Comparison of ENCODE assay signal across 9 mouse cellular contexts in the genomic region with DNA sequence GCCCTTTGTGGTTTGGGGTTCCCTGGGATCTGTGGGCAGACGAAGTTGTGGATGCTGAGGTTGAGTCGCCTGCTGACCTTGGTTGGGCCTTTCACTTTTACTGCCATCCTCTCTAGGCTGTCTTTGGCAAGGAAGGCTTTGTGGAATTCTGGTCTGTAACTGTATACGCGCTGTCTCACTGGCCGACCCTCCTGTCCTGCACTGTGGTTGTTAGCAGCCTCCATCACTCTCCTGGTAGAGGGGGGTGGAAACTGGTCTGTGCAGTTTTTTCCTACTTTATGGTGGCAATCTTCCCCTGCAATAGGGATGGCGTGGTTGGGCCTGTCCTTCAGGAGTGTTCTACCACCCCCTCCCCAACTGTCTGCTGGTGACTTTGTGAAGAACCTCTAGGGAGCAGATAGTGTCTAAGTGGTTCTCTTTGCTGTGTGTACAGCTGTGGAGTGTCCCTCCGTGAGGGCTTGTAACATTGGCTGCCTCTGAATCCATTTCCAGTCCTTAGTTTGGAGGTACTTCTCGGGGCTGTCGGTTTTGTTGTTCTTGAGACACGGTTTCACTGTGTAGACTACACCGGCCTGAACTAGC. TPM values are rescaled to one million over a fixed set of nuclear protein-coding genes. Genes with fewer than 3 reads are reported as not detected.
DNase-seq lines count a peak whose midpoint lies in the region; ATAC-seq and TF ChIP-seq lines count a peak whose summit lies in the region.
"Had no signal": no experiment of that assay in that cellular context is flagged by ENCODE, and none has a peak within 500 bp of the region (broad histone marks: within the 10 kb centered on the region; RNA-seq: fewer than 3 reads in every experiment).

No protein-coding gene starts in this region.

- no peaks in the 10 kb centered on the region for H3K27me3 ChIP-seq in kidney, embryonic 15.5 days
- no peaks in the 10 kb centered on the region for H3K27me3 ChIP-seq in ES-Bruce4 (ENCODE audit: control insufficient read depth, insufficient read depth, low read length, poor library complexity, severe bottlenecking)
- H3K27me3 ChIP-seq in intestine, embryonic 15.5 days (replicated peaks) = no peaks in the 10 kb centered on the region
- H3K27me3 ChIP-seq: neural tube, embryonic 12.5 days had no signal

- H3K36me3 ChIP-seq in kidney, embryonic 15.5 days = peaks cover 19% of the 10 kb centered on the region
- no peaks in the 10 kb centered on the region; the same call in 1 of the 2 replicates for H3K36me3 ChIP-seq in ES-Bruce4 (ENCODE audit: control insufficient read depth, insufficient read depth, low read length, poor library complexity, severe bottlenecking)
- peaks cover 6% of the 10 kb centered on the region for H3K36me3 ChIP-seq in intestine, embryonic 15.5 days

- H3K9me3 ChIP-seq in kidney, embryonic 15.5 days (replicated peaks) = no peaks in the 10 kb centered on the region
- no peaks in the 10 kb centered on the region for H3K9me3 ChIP-seq in ES-Bruce4 (replicated peaks; ENCODE audit: control insufficient read depth, insufficient read depth, low read length, poor library complexity, severe bottlenecking)
- no peaks in the 10 kb centered on the region for H3K9me3 ChIP-seq in intestine, embryonic 15.5 days
- H3K9me3 ChIP-seq: neural tube, embryonic 12.5 days had no signal

- H3K4me3 ChIP-seq in kidney, embryonic 15.5 days (replicated peaks) = no peak overlapping the region
- peak overlapping the region; percentile 52 for H3K4me3 ChIP-seq in ES-Bruce4 (ENCODE audit: low read depth, low read length)
- H3K4me3 ChIP-seq in intestine, embryonic 15.5 days (replicated peaks) = no peak overlapping the region
- H3K4me3 ChIP-seq: neural tube, embryonic 12.5 days had no signal

- TF ChIP-seq CTCF in ES-Bruce4 (IDR thresholded peaks at IDR 0.05; ENCODE audit: low read depth, low read length) = no peak

- no peak for TF ChIP-seq POLR2A in ES-Bruce4 (IDR thresholded peaks at IDR 0.05; ENCODE audit: insufficient read depth, low read length)

- no peak overlapping the region for H3K9ac ChIP-seq in kidney, embryonic 15.5 days
- H3K9ac ChIP-seq in ES-Bruce4 (ENCODE audit: low read depth, poor library complexity, severe bottlenecking) = peak overlapping the region; percentile 51
- H3K9ac ChIP-seq in intestine, embryonic 15.5 days = no peak overlapping the region
- H3K9ac ChIP-seq: neural tube, embryonic 12.5 days had no signal

- no peak overlapping the region for H3K4me2 ChIP-seq in kidney, embryonic 15.5 days
- peak overlapping the region; percentile 6; the same call in 1 of the 2 replicates for H3K4me2 ChIP-seq in intestine, embryonic 15.5 days (replicated peaks)
- H3K4me2 ChIP-seq: neural tube, embryonic 12.5 days had no signal

- DNase-seq in kidney, postnatal 14 days = no peak
- peak; percentile 33 for DNase-seq in ZHBTc4 (ENCODE audit: low read depth, low spot score)
- no peak for DNase-seq in B cell, adult 2 months
- DNase-seq: cerebellum, postnatal 36 days had no signal

- peak; percentile 57 for ATAC-seq in kidney, embryonic 15.5 days (replicated peaks; ENCODE audit: low FRiP score)
- peak; percentile 76 for ATAC-seq in intestine, embryonic 15.5 days
- no peak for ATAC-seq in frontal cortex, adult (ENCODE audit: low TSS enrichment)

- H3K4me1 ChIP-seq in kidney, embryonic 15.5 days = peaks cover 29% of the 10 kb centered on the region
- H3K4me1 ChIP-seq in ES-Bruce4 (ENCODE audit: control insufficient read depth, insufficient read depth, low read length) = peaks cover 4% of the 10 kb centered on the region
- peaks cover 13% of the 10 kb centered on the region; the same call in 1 of the 2 replicates for H3K4me1 ChIP-seq in intestine, embryonic 15.5 days (replicated peaks)

- WGBS in kidney, embryonic 15.5 days = 37% methylated on average over 11 of the region's 11 CpGs
- 45% methylated on average over 11 of the region's 11 CpGs for WGBS in intestine, embryonic 15.5 days

- peak overlapping the region; percentile 84 for H3K27ac ChIP-seq in kidney, embryonic 15.5 days
- peak overlapping the region; percentile 86 for H3K27ac ChIP-seq in ES-Bruce4 (ENCODE audit: insufficient read depth, low read length)
- peak overlapping the region; percentile 14; the same call in 1 of the 2 replicates for H3K27ac ChIP-seq in intestine, embryonic 15.5 days
- H3K27ac ChIP-seq: neural tube, embryonic 12.5 days had no signal

- no peak for TF ChIP-seq EP300 in ES-Bruce4 (IDR thresholded peaks at IDR 0.05; ENCODE audit: insufficient read depth, low read depth, low read length)

RNA-seq across cellular contexts. Expression of gene Ltc4s, which starts 14.4 kb away (rescaled TPM):
- polyA plus RNA-seq in kidney, embryonic 15.5 days (2015; fragmentation: Nextera tagmentation; extraction: Ambion mirVana) = 1.4 and 1.9 TPM in 2 replicates
- polyA plus RNA-seq in ES-Bruce4 (2011; ENCODE audit: insufficient read depth, insufficient read length, low read depth, missing spikeins) = 2.7 and 3.1 TPM in 2 replicates
- 3.9 and 4.2 TPM in 2 replicates for polyA plus RNA-seq in intestine, embryonic 15.5 days (2015; fragmentation: Nextera tagmentation; extraction: Ambion mirVana)

RNA-seq across cellular contexts. Expression of gene Maml1, which starts 39.3 kb away (rescaled TPM):
- 5.2 and 5.8 TPM in 2 replicates for polyA plus RNA-seq in kidney, embryonic 15.5 days (2015; fragmentation: Nextera tagmentation; extraction: Ambion mirVana)
- 13.7 and 14.1 TPM in 2 replicates for polyA plus RNA-seq in ES-Bruce4 (2011; ENCODE audit: insufficient read depth, insufficient read length, low read depth, missing spikeins)
- polyA plus RNA-seq in intestine, embryonic 15.5 days (2015; fragmentation: Nextera tagmentation; extraction: Ambion mirVana) = 4.1 and 4.3 TPM in 2 replicates

RNA-seq across cellular contexts. Expression of gene Mgat4b, which starts 42.1 kb away (rescaled TPM):
- 37.3 and 37.5 TPM in 2 replicates for polyA plus RNA-seq in kidney, embryonic 15.5 days (2015; fragmentation: Nextera tagmentation; extraction: Ambion mirVana)
- polyA plus RNA-seq in ES-Bruce4 (2011; ENCODE audit: insufficient read depth, insufficient read length, low read depth, missing spikeins) = 30.8 and 37.0 TPM in 2 replicates
- polyA plus RNA-seq in intestine, embryonic 15.5 days (2015; fragmentation: Nextera tagmentation; extraction: Ambion mirVana) = 29.5 and 31.5 TPM in 2 replicates

RNA-seq across cellular contexts. Expression of gene Sqstm1, which starts 42.1 kb away (rescaled TPM):
- polyA plus RNA-seq in kidney, embryonic 15.5 days (2015; fragmentation: Nextera tagmentation; extraction: Ambion mirVana) = 233 and 259 TPM in 2 replicates
- polyA plus RNA-seq in ES-Bruce4 (2011; ENCODE audit: insufficient read depth, insufficient read length, low read depth, missing spikeins) = 208 and 259 TPM in 2 replicates
- polyA plus RNA-seq in intestine, embryonic 15.5 days (2015; fragmentation: Nextera tagmentation; extraction: Ambion mirVana) = 189 and 205 TPM in 2 replicates

Comparison
In these comparisons a context has a peak if more than half of its experiments do, and no peak if none do; other contexts are left out.
1. H3K27ac ChIP-seq: peak in every context shown above with its lines; median percentile 86 in ES-Bruce4; 84 in kidney, embryonic 15.5 days; 14 in intestine, embryonic 15.5 days.